Mouse (Mus musculus) lung, postnatal 0 days (tissue): ENCODE results near the gene Donson. TPM values are rescaled to one million over a fixed set of nuclear protein-coding genes. Genes with fewer than 3 reads are reported as not detected.

ENCODE experiments used
- ATAC-seq: fragments of 200-750 bp; cut with Nextera tagmentation; 2 replicates; pipeline ENCODE4 v1.8.0; 2017; ENCODE audit warnings: moderate library complexity
- DNase-seq: peaks from one replicate; pipeline ENCODE4 v3.0.0-alpha.2; 2016; ENCODE audit warnings: low spot score
- H3K27ac ChIP-seq: fragments of 300-500 bp; sonication (generic); 2 replicates; pipeline ENCODE4 v1.5.1; 2014; ENCODE audit warnings: antibody characterized with exemption, mild to moderate bottlenecking, low read length, mixed read lengths
- H3K27me3 ChIP-seq: fragments of 300-500 bp; sonication (generic); replicated peaks from 2 replicates; pipeline ENCODE4 v1.6.1; 2014; ENCODE audit warnings: low read length, mixed read lengths; ENCODE audit not compliant: insufficient read depth
- H3K36me3 ChIP-seq: fragments of 300-500 bp; sonication (generic); 2 replicates; pipeline ENCODE4 v1.6.1; 2014; ENCODE audit warnings: low read length, mixed read lengths; ENCODE audit not compliant: insufficient read depth
- H3K4me1 ChIP-seq: fragments of 300-500 bp; sonication (generic); 2 replicates; pipeline ENCODE4 v1.6.1; 2014; ENCODE audit warnings: antibody characterized with exemption, low read depth, low read length, mixed read lengths; ENCODE audit not compliant: insufficient read depth
- H3K4me2 ChIP-seq: fragments of 300-500 bp; sonication (generic); replicated peaks from 2 replicates; pipeline ENCODE4 v1.6.1; 2014; ENCODE audit warnings: low read depth, mild to moderate bottlenecking, low read length, moderate library complexity, mixed read lengths
- H3K4me3 ChIP-seq: fragments of 300-500 bp; sonication (generic); 2 replicates; pipeline ENCODE4 v1.5.1; 2014; ENCODE audit warnings: low read depth, low read length
- H3K9ac ChIP-seq: fragments of 300-500 bp; sonication (generic); replicated peaks from 2 replicates; pipeline ENCODE4 v1.6.1; 2014; ENCODE audit warnings: low read depth, mild to moderate bottlenecking
- H3K9me3 ChIP-seq: fragments of 300-500 bp; sonication (generic); 2 replicates; pipeline ENCODE4 v1.6.1; 2016; ENCODE audit warnings: low read length, mixed read lengths
- CTCF ChIP-seq: IDR thresholded peaks from 2 replicates; pipeline ENCODE4 v1.5.1; 2016; ENCODE audit warnings: antibody characterized with exemption, mild to moderate bottlenecking
- EP300 ChIP-seq: IDR thresholded peaks from 2 replicates; pipeline ENCODE4 v1.6.1; 2016; ENCODE audit warnings: antibody characterized with exemption, mild to moderate bottlenecking, control low read depth
- WGBS: fragments of 180-500 bp; shearing (Covaris S2); extraction: QIAGEN DNeasy Blood & Tissue Kit; methylation state at CpG from one replicate; pipeline ENCODE4 v1.1.7; 2014; 5-methylcytosine and 5-hydroxymethylcytosine counted together
- polyA plus RNA-seq: library from polyadenylated mRNA; unstranded; fragments of >200 nt; fragmentation: Nextera tagmentation; extraction: Ambion mirVana; gene quantifications from 2 replicates; pipeline ENCODE4 v1.2.1, GENCODE M21; 2015

Donson gene
- polyA plus RNA-seq, 1 experiment from 2014 or later = 6.0 TPM

DNA sequence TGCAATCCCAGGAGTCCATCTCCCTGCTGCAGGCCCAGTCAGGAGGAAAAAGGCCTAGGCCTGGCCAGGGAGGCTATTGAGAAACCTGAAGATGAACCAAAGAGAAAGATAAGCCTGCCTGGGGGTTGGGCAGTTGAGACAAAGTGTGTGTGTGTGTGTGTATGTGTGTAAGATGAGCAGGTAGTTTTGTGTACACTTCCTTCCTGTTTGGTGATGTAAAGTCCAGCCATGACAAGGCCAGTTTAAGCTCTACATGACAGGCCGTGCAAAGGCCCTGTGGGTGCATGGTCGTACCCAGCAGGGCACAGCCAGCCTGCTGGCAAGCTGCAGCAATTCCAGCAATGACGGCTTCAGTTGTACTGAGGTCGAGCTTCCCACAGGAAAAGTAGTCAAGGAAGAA, 58.8 kb downstream of the Donson start:
- Histone ChIP-seq H3K36me3 (peaks cover 32% of the 10 kb centered on the region; the same call in 1 of the 2 replicates), H3K4me3 (no peak overlapping the region), H3K9me3 (no peaks in the 10 kb centered on the region), H3K27me3 (no peaks in the 10 kb centered on the region), H3K4me1 (no peaks in the 10 kb centered on the region), H3K9ac (no peak overlapping the region), H3K4me2 (no peak overlapping the region), H3K27ac (no peak overlapping the region)
- DNase-seq (no peak), ATAC-seq (no peak)
- TF ChIP-seq CTCF = no peak
- TF ChIP-seq EP300 = no peak
- 96% methylated on average over 4 of the region's 4 CpGs for WGBS

GRCm38 (mm10) chr16:91628673-91629072, 59.9 kb downstream of the Donson start:
- 67% methylated on average over 3 of the region's 3 CpGs for WGBS
- Histone ChIP-seq H3K9me3 (no peaks in the 10 kb centered on the region), H3K36me3 (peaks cover 32% of the 10 kb centered on the region; the same call in 1 of the 2 replicates), H3K9ac (no peak overlapping the region), H3K4me1 (no peaks in the 10 kb centered on the region), H3K4me2 (no peak overlapping the region), H3K27ac (no peak overlapping the region), H3K27me3 (no peaks in the 10 kb centered on the region), H3K4me3 (no peak overlapping the region)
- DNase-seq (peak; percentile 62), ATAC-seq (peak; percentile 67)
- TF ChIP-seq CTCF (no peak), EP300 (peak; percentile 32; the same call in 1 of the 2 replicates)

DNA sequence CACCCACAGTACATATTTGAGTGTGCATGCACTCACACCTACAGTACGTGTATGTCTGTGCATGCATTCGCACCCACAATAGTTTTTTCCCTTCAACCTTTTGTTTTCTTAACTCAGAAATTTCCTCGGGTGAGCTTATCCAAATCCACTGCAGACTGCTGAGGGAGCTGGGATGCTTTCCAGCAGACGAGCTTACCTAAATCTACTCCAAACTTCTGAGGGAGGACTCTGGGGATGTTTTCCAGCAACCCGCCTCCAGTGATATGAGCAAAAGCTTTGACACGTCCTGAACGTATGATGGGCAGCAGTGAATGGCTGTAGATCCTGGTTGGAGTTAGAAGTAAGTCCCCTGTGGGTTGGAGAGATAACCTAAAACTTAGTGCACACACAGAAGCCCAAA, 60.7 kb downstream of the Donson start:
- Histone ChIP-seq H3K27ac (no peak overlapping the region), H3K4me1 (no peaks in the 10 kb centered on the region), H3K9ac (no peak overlapping the region), H3K27me3 (no peaks in the 10 kb centered on the region), H3K36me3 (peaks cover 35% of the 10 kb centered on the region; the same call in 1 of the 2 replicates), H3K9me3 (no peaks in the 10 kb centered on the region), H3K4me2 (no peak overlapping the region), H3K4me3 (no peak overlapping the region)
- ATAC-seq (no peak), DNase-seq (no peak)
- no peak for TF ChIP-seq EP300
- TF ChIP-seq CTCF = no peak
- WGBS = 86% methylated on average over 7 of the region's 7 CpGs

Other genes with a start within 250 kb of the Donson start
- gene Ifnar1, start 203.5 kb downstream of the Donson start, polyA plus RNA-seq = 40.3 and 44.9 TPM in 2 replicates
- gene Ifngr2, start 141.7 kb downstream of the Donson start, polyA plus RNA-seq = 64.4 and 78.1 TPM in 2 replicates
- 160 and 169 TPM in 2 replicates for gene Tmem50b, start 91.0 kb downstream of the Donson start, polyA plus RNA-seq
- 6.1 and 6.2 TPM in 2 replicates for gene Dnajc28, start 69.7 kb downstream of the Donson start, polyA plus RNA-seq
- gene Gart, start 41.8 kb downstream of the Donson start, polyA plus RNA-seq = 27.3 and 30.9 TPM in 2 replicates
- gene Son, start 41.3 kb downstream of the Donson start, polyA plus RNA-seq = 132 and 143 TPM in 2 replicates
- 59.3 and 64.8 TPM in 2 replicates for gene Cryzl1, start 40.2 kb upstream of the Donson start, polyA plus RNA-seq
- 9.7 and 12.1 TPM in 2 replicates for gene Itsn1, start 40.5 kb upstream of the Donson start, polyA plus RNA-seq